Mouse (Mus musculus): ENCODE measurements around the gene Olfr69. TPM values are rescaled to one million over a fixed set of nuclear protein-coding genes. Genes with fewer than 3 reads are reported as not detected.

The Olfr69 gene
- polyA plus RNA-seq, 1 experiment: not detected

Other genes starting within 250 kb of the Olfr69 start
- gene Olfr612, start 228.9 kb downstream of the Olfr69 start, polyA plus RNA-seq (2012; rRNA removed): not detected in 2 replicates
- not detected in 2 replicates for gene Olfr613, start 223.5 kb downstream of the Olfr69 start, polyA plus RNA-seq (2012; rRNA removed)
- gene Olfr615, start 215.5 kb downstream of the Olfr69 start, polyA plus RNA-seq (2012; rRNA removed): not detected in 2 replicates
- gene Olfr616, start 202.5 kb downstream of the Olfr69 start, polyA plus RNA-seq (2012; rRNA removed): not detected in 2 replicates
- not detected in 2 replicates for gene Olfr617, start 198.5 kb downstream of the Olfr69 start, polyA plus RNA-seq (2012; rRNA removed)
- not detected in 2 replicates for gene Olfr618, start 181.5 kb downstream of the Olfr69 start, polyA plus RNA-seq (2012; rRNA removed)
- not detected in 2 replicates for gene Olfr619, start 171.0 kb downstream of the Olfr69 start, polyA plus RNA-seq (2012; rRNA removed)
- not detected in 2 replicates for gene Olfr620, start 159.1 kb downstream of the Olfr69 start, polyA plus RNA-seq (2012; rRNA removed)
- gene Olfr622, start 128.9 kb downstream of the Olfr69 start, polyA plus RNA-seq (2012; rRNA removed): not detected in 2 replicates
- not detected in 2 replicates for gene Olfr623, start 107.9 kb downstream of the Olfr69 start, polyA plus RNA-seq (2012; rRNA removed)
- not detected in 2 replicates for gene Olfr624, start 100.4 kb downstream of the Olfr69 start, polyA plus RNA-seq (2012; rRNA removed)
- gene Olfr625-ps1, start 88.9 kb downstream of the Olfr69 start, polyA plus RNA-seq (2012; rRNA removed): not detected in 2 replicates
- not detected in 2 replicates for gene Olfr243, start 56.9 kb downstream of the Olfr69 start, polyA plus RNA-seq (2012; rRNA removed)
- not detected in 2 replicates for gene Olfr628, start 41.2 kb downstream of the Olfr69 start, polyA plus RNA-seq (2012; rRNA removed)
- gene Olfr629, start 26.7 kb downstream of the Olfr69 start, polyA plus RNA-seq (2012; rRNA removed): not detected in 2 replicates
- gene Olfr630, start 14.3 kb downstream of the Olfr69 start, polyA plus RNA-seq (2012; rRNA removed): not detected in 2 replicates
- not detected in 2 replicates for gene Olfr68, start 8.1 kb upstream of the Olfr69 start, polyA plus RNA-seq (2012; rRNA removed)
- not detected in 2 replicates for gene Olfr67, start 20.2 kb upstream of the Olfr69 start, polyA plus RNA-seq (2012; rRNA removed)
- 189 and 481 TPM in 2 replicates for gene Hbb-bt, start 42.4 kb upstream of the Olfr69 start, polyA plus RNA-seq (2012; rRNA removed)
- gene Hbb-bs, start 56.5 kb upstream of the Olfr69 start, polyA plus RNA-seq (2012; rRNA removed): 2,031 and 4,766 TPM in 2 replicates
- not detected in 2 replicates for gene Hbb-bh2, start 68.9 kb upstream of the Olfr69 start, polyA plus RNA-seq (2012; rRNA removed)
- not detected in 2 replicates for gene Hbb-bh1, start 71.6 kb upstream of the Olfr69 start, polyA plus RNA-seq (2012; rRNA removed)
- not detected in 2 replicates for gene Hbb-y, start 81.6 kb upstream of the Olfr69 start, polyA plus RNA-seq (2012; rRNA removed)
- not detected in 2 replicates for gene Olfr66, start 114.7 kb upstream of the Olfr69 start, polyA plus RNA-seq (2012; rRNA removed)
- not detected in 2 replicates for gene Olfr64, start 122.9 kb upstream of the Olfr69 start, polyA plus RNA-seq (2012; rRNA removed)
- not detected in 2 replicates for gene Olfr65, start 131.9 kb upstream of the Olfr69 start, polyA plus RNA-seq (2012; rRNA removed)
- not detected in 2 replicates for gene Olfr631, start 157.2 kb upstream of the Olfr69 start, polyA plus RNA-seq (2012; rRNA removed)
- not detected in 2 replicates for gene Olfr632, start 162.8 kb upstream of the Olfr69 start, polyA plus RNA-seq (2012; rRNA removed)
- gene Olfr633, start 172.8 kb upstream of the Olfr69 start, polyA plus RNA-seq (2012; rRNA removed): not detected in 2 replicates
- not detected in 2 replicates for gene Olfr635, start 199.6 kb upstream of the Olfr69 start, polyA plus RNA-seq (2012; rRNA removed)
- gene Olfr638, start 227.2 kb upstream of the Olfr69 start, polyA plus RNA-seq (2012; rRNA removed): not detected in 2 replicates
- gene Olfr639, start 245.7 kb upstream of the Olfr69 start, polyA plus RNA-seq (2012; rRNA removed): not detected in 2 replicates